Mouse (Mus musculus): ENCODE measurements at regions not wholly inside any gene's neighbourhood (a gene's known extent, or its start where the extent isn't known, plus 50 kb on each side); places are given as distances from the start of the nearest gene placed in this dataset.

DNA sequence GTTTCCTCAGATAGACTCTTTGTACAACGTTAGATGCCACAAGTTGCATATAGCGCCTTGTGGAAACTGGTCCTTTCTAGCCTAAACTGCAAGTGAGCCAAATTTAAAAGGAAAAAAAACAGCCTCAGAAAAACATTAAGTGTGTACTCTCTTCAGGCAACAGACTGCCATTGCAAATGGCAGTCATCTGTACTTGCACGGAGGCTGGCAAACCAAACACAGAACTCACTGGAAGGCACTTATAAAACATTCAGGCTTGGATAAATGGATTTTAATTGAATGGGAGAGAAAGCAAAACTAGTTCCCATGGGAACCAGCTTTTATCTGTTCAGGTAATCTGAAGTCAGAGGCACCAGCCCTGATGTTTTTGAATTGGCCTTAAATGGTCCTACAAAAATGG is 133.7 kb downstream of the Gm9195 start:
- TF ChIP-seq NRF1 (IDR thresholded peaks at IDR 0.05; ENCODE audit: low read depth, low read length) = no peak
- no peak for TF ChIP-seq MAX (IDR thresholded peaks at IDR 0.05; ENCODE audit: low read length)
- TF ChIP-seq MAFK (IDR thresholded peaks at IDR 0.05; ENCODE audit: insufficient replicate concordance, low read length) = no peak
- no peak for TF ChIP-seq PAX5 (IDR thresholded peaks at IDR 0.05; ENCODE audit: low read length)
- TF ChIP-seq CHD1 (IDR thresholded peaks at IDR 0.05; ENCODE audit: low read depth, low read length) = no peak
- no peaks in the 10 kb centered on the region for H3K36me3 ChIP-seq (replicated peaks in 1 of 2; ENCODE audit: control insufficient read depth in 1 of 2, insufficient read depth in 1 of 2, low read length in 1 of 2)
- dilution Hi-C loops (cut with MboI; ENCODE audit: extremely low pct_ligation_motif_present, extremely low pct_unique_long_range_greater_than_20kb, low sequenced_read_pairs) = no loop called here
- no peaks in the 10 kb centered on the region for H3K27me3 ChIP-seq (replicated peaks)
- H3K9ac ChIP-seq (ENCODE audit: insufficient read depth, low read depth) = no peak overlapping the region
- H3K4me1 ChIP-seq (ENCODE audit: control insufficient read depth in 1 of 2, insufficient read depth in 2 of 2) = no peaks in the 10 kb centered on the region
- in situ Hi-C loops (cut with MboI; ENCODE audit: low pct_ligation_motif_present, low pct_unique_long_range_greater_than_20kb, low sequenced_read_pairs) = no loop called here
- H3K79me2 ChIP-seq (replicated peaks; ENCODE audit: control insufficient read depth, extremely low read depth, insufficient read depth, poor library complexity, severe bottlenecking) = no peaks in the 10 kb centered on the region
- no peaks in the 10 kb centered on the region for H3K9me3 ChIP-seq (replicated peaks; ENCODE audit: low read length)
- H3K4me3 ChIP-seq (replicated peaks in 1 of 3; ENCODE audit: low read depth in 2 of 3, low read length in 2 of 3, poor library complexity in 1 of 3) = no peak overlapping the region
- DNase-seq (ENCODE audit: extremely low read depth) = no peak
- no peak overlapping the region for H3K4me2 ChIP-seq (ENCODE audit: insufficient read depth, low read depth, poor library complexity, severe bottlenecking)
- no peak overlapping the region for H3K27ac ChIP-seq (ENCODE audit: insufficient read depth, low read depth)

DNA sequence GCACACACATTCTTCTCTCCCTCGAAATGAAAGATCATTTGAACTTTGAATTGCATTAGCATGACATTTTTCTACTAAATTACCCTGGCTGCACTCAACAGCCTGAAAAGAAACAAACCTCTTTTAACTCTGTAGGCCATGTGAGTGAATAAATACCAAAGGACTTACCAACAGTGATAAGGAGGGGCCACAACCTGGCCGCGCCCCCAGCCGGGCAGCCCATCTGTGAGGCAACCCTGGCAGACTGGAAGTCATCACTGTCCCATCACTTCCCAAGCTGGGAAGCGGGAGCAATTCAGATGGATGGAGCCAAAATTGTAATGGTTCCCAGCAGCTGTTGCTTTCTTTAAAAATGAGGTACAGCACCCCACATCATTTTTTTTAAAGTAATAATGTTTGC is 149.5 kb downstream of the Gm9195 start:
- H3K4me3 ChIP-seq (replicated peaks in 1 of 3; ENCODE audit: low read depth in 2 of 3, low read length in 2 of 3, poor library complexity in 1 of 3) = no peak overlapping the region
- H3K27me3 ChIP-seq (replicated peaks) = peaks cover 10% of the 10 kb centered on the region
- TF ChIP-seq SMC3 (IDR thresholded peaks at IDR 0.05; ENCODE audit: low read depth, low read length) = no peak
- DNase-seq (ENCODE audit: extremely low read depth) = no peak
- H3K4me1 ChIP-seq (ENCODE audit: control insufficient read depth in 1 of 2, insufficient read depth in 2 of 2) = no peaks in the 10 kb centered on the region
- no peaks in the 10 kb centered on the region for H3K79me2 ChIP-seq (replicated peaks; ENCODE audit: control insufficient read depth, extremely low read depth, insufficient read depth, poor library complexity, severe bottlenecking)
- H3K9ac ChIP-seq (ENCODE audit: insufficient read depth, low read depth) = no peak overlapping the region
- H3K36me3 ChIP-seq (replicated peaks in 1 of 2; ENCODE audit: control insufficient read depth in 1 of 2, insufficient read depth in 1 of 2, low read length in 1 of 2) = no peaks in the 10 kb centered on the region
- no peak overlapping the region for H3K27ac ChIP-seq (ENCODE audit: insufficient read depth, low read depth)
- H3K4me2 ChIP-seq (ENCODE audit: insufficient read depth, low read depth, poor library complexity, severe bottlenecking) = no peak overlapping the region
- H3K9me3 ChIP-seq (replicated peaks; ENCODE audit: low read length) = no peaks in the 10 kb centered on the region
- dilution Hi-C loops (cut with MboI; ENCODE audit: extremely low pct_ligation_motif_present, extremely low pct_unique_long_range_greater_than_20kb, low sequenced_read_pairs) (no loop called here), in situ Hi-C loops (cut with MboI; ENCODE audit: low pct_ligation_motif_present, low pct_unique_long_range_greater_than_20kb, low sequenced_read_pairs) (no loop called here)

DNA sequence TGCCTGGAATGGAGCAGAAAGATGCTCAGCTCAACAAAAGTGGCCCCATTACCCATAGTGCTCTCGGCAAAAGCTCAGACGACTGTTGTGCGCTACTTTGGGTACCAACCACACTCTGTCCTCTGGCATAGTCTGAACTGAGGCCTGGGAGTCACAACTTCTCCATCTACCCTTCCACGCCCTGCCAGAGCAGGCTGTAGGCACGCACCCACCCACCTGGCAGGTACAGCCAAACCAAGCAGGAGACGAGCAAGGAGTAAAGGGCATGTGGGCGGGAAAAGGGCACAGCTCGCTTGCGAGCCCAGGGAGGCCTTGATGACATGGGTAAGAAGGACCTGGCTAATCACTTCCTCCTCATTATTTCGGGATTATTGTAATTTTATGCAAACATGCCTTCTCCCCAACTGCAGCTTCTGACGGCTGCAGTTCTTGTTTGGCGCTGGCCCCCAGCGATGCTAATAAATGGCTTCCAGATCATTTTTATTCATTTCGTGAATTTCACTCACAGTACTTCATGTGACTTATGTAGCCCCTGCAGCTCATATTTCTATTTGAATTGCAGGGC is 150.0 kb downstream of the Gm9195 start:
- no peaks in the 10 kb centered on the region for H3K79me2 ChIP-seq (replicated peaks; ENCODE audit: control insufficient read depth, extremely low read depth, insufficient read depth, poor library complexity, severe bottlenecking)
- in situ Hi-C loops (cut with MboI; ENCODE audit: low pct_ligation_motif_present, low pct_unique_long_range_greater_than_20kb, low sequenced_read_pairs) (no loop called here), dilution Hi-C loops (cut with MboI; ENCODE audit: extremely low pct_ligation_motif_present, extremely low pct_unique_long_range_greater_than_20kb, low sequenced_read_pairs) (no loop called here)
- H3K4me2 ChIP-seq (ENCODE audit: insufficient read depth, low read depth, poor library complexity, severe bottlenecking) = no peak overlapping the region
- no peaks in the 10 kb centered on the region for H3K36me3 ChIP-seq (replicated peaks in 1 of 2; ENCODE audit: control insufficient read depth in 1 of 2, insufficient read depth in 1 of 2, low read length in 1 of 2)
- H3K4me1 ChIP-seq (ENCODE audit: control insufficient read depth in 1 of 2, insufficient read depth in 2 of 2) = no peaks in the 10 kb centered on the region
- TF ChIP-seq BHLHE40 (IDR thresholded peaks at IDR 0.05; ENCODE audit: low read depth, low read length) (no peak), KAT2A (IDR thresholded peaks at IDR 0.05; ENCODE audit: insufficient replicate concordance, low read length) (no peak), ETS1 (conservative IDR thresholded peaks at IDR 0.05; ENCODE audit: low read depth, low read length) (no peak), ZMIZ1 (IDR thresholded peaks at IDR 0.05; ENCODE audit: low read depth, low read length) (no peak), MAFK (IDR thresholded peaks at IDR 0.05; ENCODE audit: insufficient replicate concordance, low read length) (no peak), ZNF384 (IDR thresholded peaks at IDR 0.05; ENCODE audit: low read depth, low read length) (no peak), ZC3H11A (IDR thresholded peaks at IDR 0.05; ENCODE audit: low read depth, low read length) (no peak), CHD1 (IDR thresholded peaks at IDR 0.05; ENCODE audit: low read depth, low read length) (no peak), MYC (IDR thresholded peaks at IDR 0.05; ENCODE audit: low read depth, low read length) (no peak), NRF1 (IDR thresholded peaks at IDR 0.05; ENCODE audit: low read depth, low read length) (no peak)
- H3K27me3 ChIP-seq (replicated peaks) = peaks cover 11% of the 10 kb centered on the region
- no peak overlapping the region for H3K9ac ChIP-seq (ENCODE audit: insufficient read depth, low read depth)
- H3K27ac ChIP-seq (ENCODE audit: insufficient read depth, low read depth) = no peak overlapping the region
- H3K9me3 ChIP-seq (replicated peaks; ENCODE audit: low read length) = no peaks in the 10 kb centered on the region
- H3K4me3 ChIP-seq (replicated peaks in 1 of 3; ENCODE audit: low read depth in 2 of 3, low read length in 2 of 3, poor library complexity in 1 of 3) = no peak overlapping the region
- DNase-seq (ENCODE audit: extremely low read depth) = no peak
